Mouse (Mus musculus) liver, postnatal 0 days (tissue): Measurements from ENCODE around the gene Tex14.
"Not testable (repeated sequence)": the region's sequence is repeated elsewhere in the genome, so short reads cannot be mapped to it uniquely, and the experiment has no call there.

Experiments used
- CTCF ChIP-seq: sonication (generic); IDR thresholded peaks from 2 replicates; pipeline ENCODE4 v1.5.1; 2016; ENCODE audit warnings: antibody characterized with exemption, low read depth
- EP300 ChIP-seq: IDR thresholded peaks from 2 replicates; pipeline ENCODE4 v1.6.1; 2016; ENCODE audit warnings: antibody characterized with exemption, low read depth, mild to moderate bottlenecking

DNA sequence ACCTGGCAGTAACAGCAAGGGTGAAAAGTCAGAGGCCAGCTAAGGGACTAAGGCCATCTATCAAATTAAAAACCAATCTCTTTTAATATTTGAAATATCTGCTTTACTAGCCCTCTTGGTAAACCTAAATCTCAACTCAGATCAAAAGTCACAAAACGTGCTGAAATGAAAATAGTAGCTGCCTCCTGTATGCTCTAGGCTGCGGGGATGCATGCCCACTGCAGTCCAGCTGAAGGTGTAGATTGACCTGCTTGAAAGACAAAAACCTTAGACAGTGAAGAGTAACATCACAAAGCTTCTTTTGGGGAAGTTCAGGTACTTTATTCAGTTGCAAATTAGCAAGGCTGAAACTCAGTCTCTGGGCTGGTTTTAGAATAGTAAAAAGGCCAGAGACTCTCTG lies 74.3 kb downstream of the Tex14 start:
- TF ChIP-seq CTCF, EP300: not testable (repeated sequence)
